Mouse (Mus musculus) liver, embryonic 15.5 days (tissue): ENCODE measurements at regions not wholly inside any gene's neighbourhood (a gene's known extent, or its start where the extent isn't known, plus 50 kb on each side); places are given as distances from the start of the nearest gene placed in this dataset.

Experiments used
- ATAC-seq: fragments of 200-750 bp; cut with Nextera tagmentation; 2 replicates; pipeline ENCODE4 v1.8.0; 2017; ENCODE audit warnings: moderate number of reproducible peaks, mild to moderate bottlenecking, moderate library complexity; ENCODE audit not compliant: insufficient read depth
- H3K27ac ChIP-seq: fragments of 300-500 bp; sonication (generic); replicated peaks from 2 replicates; pipeline ENCODE4 v1.5.1; 2015; ENCODE audit warnings: mild to moderate bottlenecking, inconsistent platforms
- H3K27me3 ChIP-seq: fragments of 300-500 bp; sonication (generic); 2 replicates; pipeline ENCODE4 v1.6.1; 2015; ENCODE audit warnings: mild to moderate bottlenecking, inconsistent platforms
- H3K36me3 ChIP-seq: fragments of 300-500 bp; sonication (generic); replicated peaks from 2 replicates; pipeline ENCODE4 v1.6.1; 2015; ENCODE audit warnings: moderate library complexity, mild to moderate bottlenecking, inconsistent platforms
- H3K4me1 ChIP-seq: fragments of 300-500 bp; sonication (generic); replicated peaks from 2 replicates; pipeline ENCODE4 v1.6.1; 2015; ENCODE audit warnings: inconsistent platforms
- H3K4me2 ChIP-seq: fragments of 300-500 bp; sonication (generic); 2 replicates; pipeline ENCODE4 v1.6.1; 2015; ENCODE audit warnings: moderate library complexity, mild to moderate bottlenecking, inconsistent platforms
- H3K4me3 ChIP-seq: fragments of 300-500 bp; sonication (generic); replicated peaks from 2 replicates; pipeline ENCODE4 v1.5.1; 2015; ENCODE audit warnings: mild to moderate bottlenecking, inconsistent platforms
- H3K9ac ChIP-seq: fragments of 300-500 bp; sonication (generic); 2 replicates; pipeline ENCODE4 v1.6.1; 2015; ENCODE audit warnings: moderate library complexity, mild to moderate bottlenecking, inconsistent platforms
- H3K9me3 ChIP-seq: fragments of 300-500 bp; sonication (generic); replicated peaks from 2 replicates; pipeline ENCODE4 v1.6.1; 2016; ENCODE audit warnings: inconsistent platforms
- WGBS: fragments of 180-500 bp; shearing (Covaris S2); methylation state at CpG from one replicate; pipeline ENCODE4 v1.1.7; 2015; ENCODE audit warnings: mixed read lengths; ENCODE audit not compliant: insufficient replicate concordance; 5-methylcytosine and 5-hydroxymethylcytosine counted together

- Histone ChIP-seq H3K4me2 (no peak overlapping the region), H3K27me3 (no peaks in the 10 kb centered on the region), H3K36me3 (no peaks in the 10 kb centered on the region), H3K4me3 (no peak overlapping the region), H3K9ac (no peak overlapping the region), H3K4me1 (no peaks in the 10 kb centered on the region), H3K9me3 (no peaks in the 10 kb centered on the region), H3K27ac (no peak overlapping the region)
- ATAC-seq: no peak
- 66% methylated on average over 5 of the region's 5 CpGs for WGBS
Measured at GRCm38 (mm10) chr13:60270526-60270925, 93.4 kb upstream of the Gas1 start.

- no peak overlapping the region for H3K4me3 ChIP-seq
- ATAC-seq: no peak
- no peak overlapping the region for H3K27ac ChIP-seq
- no peaks in the 10 kb centered on the region for H3K9me3 ChIP-seq
- no peaks in the 10 kb centered on the region for H3K36me3 ChIP-seq
- no peak overlapping the region for H3K9ac ChIP-seq
- no peaks in the 10 kb centered on the region for H3K4me1 ChIP-seq
- no peaks in the 10 kb centered on the region for H3K27me3 ChIP-seq
- WGBS: 66% methylated on average over 7 of the region's 7 CpGs
- H3K4me2 ChIP-seq: no peak overlapping the region
Measured at GRCm38 (mm10) chr13:60273331-60273730, 96.2 kb upstream of the Gas1 start.

- Histone ChIP-seq H3K36me3 (no peaks in the 10 kb centered on the region), H3K9ac (no peak overlapping the region), H3K4me1 (no peaks in the 10 kb centered on the region), H3K9me3 (no peaks in the 10 kb centered on the region), H3K27ac (no peak overlapping the region), H3K27me3 (no peaks in the 10 kb centered on the region), H3K4me2 (no peak overlapping the region), H3K4me3 (no peak overlapping the region)
- ATAC-seq: no peak
- WGBS: 47% methylated on average over 7 of the region's 7 CpGs
Measured at GRCm38 (mm10) chr13:60282543-60283251, 105.5 kb upstream of the Gas1 start.

- H3K4me2 ChIP-seq: no peak overlapping the region
- no peak overlapping the region for H3K27ac ChIP-seq
- H3K27me3 ChIP-seq: no peaks in the 10 kb centered on the region
- WGBS: 44% methylated on average over 11 of the region's 11 CpGs
- ATAC-seq: no peak
- no peaks in the 10 kb centered on the region for H3K4me1 ChIP-seq
- no peaks in the 10 kb centered on the region for H3K36me3 ChIP-seq
- no peaks in the 10 kb centered on the region for H3K9me3 ChIP-seq
- no peak overlapping the region for H3K9ac ChIP-seq
- H3K4me3 ChIP-seq: no peak overlapping the region
Measured at GRCm38 (mm10) chr13:60286525-60287224, 109.5 kb upstream of the Gas1 start.

GRCm38 (mm10) chr13:60289650-60290049, 112.5 kb upstream of the Gas1 start:
- no peak overlapping the region for H3K4me3 ChIP-seq
- H3K27ac ChIP-seq: no peak overlapping the region
- no peak overlapping the region for H3K4me2 ChIP-seq
- H3K27me3 ChIP-seq: no peaks in the 10 kb centered on the region
- no peaks in the 10 kb centered on the region for H3K9me3 ChIP-seq
- 58% methylated on average over 3 of the region's 3 CpGs for WGBS
- H3K9ac ChIP-seq: no peak overlapping the region
- H3K36me3 ChIP-seq: no peaks in the 10 kb centered on the region
- no peaks in the 10 kb centered on the region for H3K4me1 ChIP-seq
- ATAC-seq: no peak

- no peak for ATAC-seq
- Histone ChIP-seq H3K9ac (no peak overlapping the region), H3K36me3 (no peaks in the 10 kb centered on the region), H3K4me1 (no peaks in the 10 kb centered on the region), H3K27me3 (no peaks in the 10 kb centered on the region), H3K9me3 (no peaks in the 10 kb centered on the region), H3K27ac (no peak overlapping the region), H3K4me2 (no peak overlapping the region), H3K4me3 (no peak overlapping the region)
- 66% methylated on average over 4 of the region's 4 CpGs for WGBS
Measured at GRCm38 (mm10) chr13:60290820-60291219, 113.7 kb upstream of the Gas1 start.

GRCm38 (mm10) chr13:60291344-60291743, 114.2 kb upstream of the Gas1 start:
- H3K4me1 ChIP-seq: no peaks in the 10 kb centered on the region
- no peak overlapping the region for H3K27ac ChIP-seq
- no peaks in the 10 kb centered on the region for H3K36me3 ChIP-seq
- H3K4me3 ChIP-seq: no peak overlapping the region
- H3K9ac ChIP-seq: no peak overlapping the region
- no peaks in the 10 kb centered on the region for H3K9me3 ChIP-seq
- ATAC-seq: no peak
- no peak overlapping the region for H3K4me2 ChIP-seq
- H3K27me3 ChIP-seq: no peaks in the 10 kb centered on the region
- 60% methylated on average over 3 of the region's 3 CpGs for WGBS

GRCm38 (mm10) chr13:60296201-60296895, 119.2 kb upstream of the Gas1 start:
- Histone ChIP-seq H3K4me2 (no peak overlapping the region), H3K27me3 (no peaks in the 10 kb centered on the region), H3K9ac (no peak overlapping the region), H3K4me1 (no peaks in the 10 kb centered on the region), H3K4me3 (no peak overlapping the region), H3K9me3 (no peaks in the 10 kb centered on the region), H3K36me3 (no peaks in the 10 kb centered on the region), H3K27ac (no peak overlapping the region)
- WGBS: 62% methylated on average over 13 of the region's 13 CpGs
- no peak for ATAC-seq

- Histone ChIP-seq H3K9me3 (no peaks in the 10 kb centered on the region), H3K27me3 (no peaks in the 10 kb centered on the region), H3K4me2 (no peak overlapping the region), H3K27ac (no peak overlapping the region), H3K4me3 (no peak overlapping the region), H3K9ac (no peak overlapping the region), H3K36me3 (no peaks in the 10 kb centered on the region), H3K4me1 (no peaks in the 10 kb centered on the region)
- no peak for ATAC-seq
- WGBS: 81% methylated on average over 6 of the region's 6 CpGs
Measured at GRCm38 (mm10) chr13:60296896-60297275, 119.7 kb upstream of the Gas1 start.

- whole genome bisulfite sequencing: 59% methylated on average over 2 of the region's 2 CpGs
- no peak overlapping the region for H3K9ac ChIP-seq
- ATAC-seq: no peak
- no peak overlapping the region for H3K4me2 ChIP-seq
- H3K27ac ChIP-seq: no peak overlapping the region
- H3K27me3 ChIP-seq: no peaks in the 10 kb centered on the region
- no peaks in the 10 kb centered on the region for H3K9me3 ChIP-seq
- no peaks in the 10 kb centered on the region for H3K4me1 ChIP-seq
- H3K4me3 ChIP-seq: no peak overlapping the region
- no peaks in the 10 kb centered on the region for H3K36me3 ChIP-seq
Measured at GRCm38 (mm10) chr13:60298575-60298974, 121.4 kb upstream of the Gas1 start.

- no peak overlapping the region for H3K27ac ChIP-seq
- 61% methylated on average over 5 of the region's 5 CpGs for WGBS
- no peaks in the 10 kb centered on the region for H3K4me1 ChIP-seq
- no peak overlapping the region for H3K9ac ChIP-seq
- no peaks in the 10 kb centered on the region for H3K36me3 ChIP-seq
- no peaks in the 10 kb centered on the region for H3K27me3 ChIP-seq
- H3K4me3 ChIP-seq: no peak overlapping the region
- no peaks in the 10 kb centered on the region for H3K9me3 ChIP-seq
- no peak overlapping the region for H3K4me2 ChIP-seq
- no peak for ATAC-seq
Measured at GRCm38 (mm10) chr13:60299076-60299475, 121.9 kb upstream of the Gas1 start.
